Mouse (Mus musculus) G1E-ER4 (cell line): ENCODE measurements around the gene Slc38a1. TPM values are rescaled to one million over a fixed set of nuclear protein-coding genes. Genes with fewer than 3 reads are reported as not detected.

Experiments
- GATA1 ChIP-seq: IDR thresholded peaks from one replicate; pipeline ENCODE4 v1.8.0; 2012; ENCODE audit warnings: low read length, inconsistent platforms
- polyA plus RNA-seq: library from polyadenylated mRNA; stranded (reverse); fragments of >175 nt; gene quantifications from 2 replicates; pipeline ENCODE4 v1.2.3, GENCODE M21; 2012

Gene Slc38a1
- polyA plus RNA-seq, 1 experiment: not detected

- TF ChIP-seq GATA1: no peak
Observed at GRCm38 (mm10) chr15:96594316-96594715, 48.4 kb downstream of the Slc38a1 start.

GRCm38 (mm10) chr15:96593866-96594265 lies 48.8 kb downstream of the Slc38a1 start:
- TF ChIP-seq GATA1: no peak

- no peak for TF ChIP-seq GATA1
Observed at GRCm38 (mm10) chr15:96593457-96593856, 49.3 kb downstream of the Slc38a1 start.

GRCm38 (mm10) chr15:96592976-96593375 lies 49.7 kb downstream of the Slc38a1 start:
- TF ChIP-seq GATA1: no peak

- no peak for TF ChIP-seq GATA1
Observed at GRCm38 (mm10) chr15:96591876-96592417, 50.8 kb downstream of the Slc38a1 start.

GRCm38 (mm10) chr15:96588996-96589657 lies 53.6 kb downstream of the Slc38a1 start:
- TF ChIP-seq GATA1: no peak

GRCm38 (mm10) chr15:96587998-96588397 lies 54.7 kb downstream of the Slc38a1 start:
- no peak for TF ChIP-seq GATA1

GRCm38 (mm10) chr15:96583371-96584008 lies 59.2 kb downstream of the Slc38a1 start:
- no peak for TF ChIP-seq GATA1

GRCm38 (mm10) chr15:96576998-96577397 lies 65.7 kb downstream of the Slc38a1 start:
- no peak for TF ChIP-seq GATA1

- TF ChIP-seq GATA1: no peak
Observed at GRCm38 (mm10) chr15:96568983-96569363, 73.7 kb downstream of the Slc38a1 start.

- no peak for TF ChIP-seq GATA1
Observed at GRCm38 (mm10) chr15:96568271-96568982, 74.3 kb downstream of the Slc38a1 start.

GRCm38 (mm10) chr15:96566850-96567271 lies 75.9 kb downstream of the Slc38a1 start:
- no peak for TF ChIP-seq GATA1

GRCm38 (mm10) chr15:96563852-96564251 lies 78.9 kb downstream of the Slc38a1 start:
- no peak for TF ChIP-seq GATA1

- no peak for TF ChIP-seq GATA1
Observed at GRCm38 (mm10) chr15:96562521-96562920, 80.2 kb downstream of the Slc38a1 start.

GRCm38 (mm10) chr15:96560576-96561298 lies 82.0 kb downstream of the Slc38a1 start:
- no peak for TF ChIP-seq GATA1
